Mouse (Mus musculus) WW6 (cell line): ENCODE results near the gene Pogk.

Experiments
- DNase-seq: peaks from one replicate; pipeline ENCODE4 v3.0.0-alpha.2; 2013; ENCODE audit warnings: low read depth, low spot score

Pogk gene

DNA sequence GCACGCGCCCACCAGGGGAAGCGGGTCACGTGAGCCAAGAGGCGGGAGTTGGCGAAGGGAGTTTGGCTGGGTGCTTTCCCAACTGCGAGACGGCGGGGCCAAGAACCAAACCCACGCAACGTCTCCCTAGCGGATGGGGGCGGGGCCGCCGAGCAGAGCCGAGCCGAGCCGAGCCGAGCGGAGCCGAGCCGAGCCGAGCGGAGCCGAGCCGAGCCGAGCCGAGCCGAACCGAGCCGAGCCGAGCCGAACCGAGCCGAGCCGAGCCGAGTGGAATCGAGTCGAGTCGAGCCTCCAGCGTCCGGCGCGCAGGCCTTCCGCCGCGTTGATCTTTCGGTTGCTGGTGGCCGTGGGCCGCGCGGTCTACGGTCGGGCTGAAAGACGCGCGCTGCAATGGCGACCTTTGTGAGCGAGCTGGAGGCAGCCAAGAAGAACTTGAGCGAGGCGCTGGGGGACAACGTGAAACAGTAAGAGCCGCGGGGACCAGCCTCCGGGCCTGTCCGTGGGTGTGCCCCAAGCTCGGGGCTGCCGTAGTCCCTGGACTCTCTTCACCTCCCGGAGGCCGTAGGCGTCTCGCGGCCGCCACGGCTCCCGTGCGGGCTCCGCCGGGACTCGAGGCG is 30.5 kb downstream of the Pogk start, which contains the start of gene Tada1:
Tada1 (plus strand) TSS at position 85 of the 617 bp plus-strand sequence.
- DNase-seq, result peak; percentile 58

DNA sequence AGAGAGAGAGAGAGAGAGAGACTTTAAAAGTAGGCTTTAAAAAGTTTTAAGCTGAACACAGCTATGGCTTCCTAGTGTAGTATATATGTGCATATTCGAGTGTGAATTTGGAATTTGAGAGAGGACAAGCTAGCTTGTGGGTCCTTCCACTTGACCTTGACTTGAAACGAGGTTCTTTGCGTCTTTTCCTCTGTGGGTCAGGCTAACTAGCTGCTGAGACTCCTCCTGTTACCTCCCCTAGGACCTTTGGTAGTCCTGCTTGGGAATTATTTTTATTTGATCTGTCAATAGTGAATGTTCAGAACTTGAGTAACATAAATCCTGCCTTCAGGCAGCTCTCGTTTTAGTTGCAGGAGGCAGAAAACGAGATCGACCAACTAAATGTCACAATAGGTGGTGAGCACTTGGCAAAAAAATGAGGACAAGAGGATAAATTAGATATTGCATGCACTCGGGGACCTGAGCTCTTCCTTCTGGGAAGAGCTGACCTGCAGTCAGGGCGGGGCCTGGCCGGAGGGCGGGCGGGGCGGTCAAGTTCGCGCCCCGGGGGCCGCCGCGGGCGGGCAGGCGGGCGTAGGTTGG is 31.1 kb downstream of the Pogk start:
- DNase-seq, result no peak

DNA sequence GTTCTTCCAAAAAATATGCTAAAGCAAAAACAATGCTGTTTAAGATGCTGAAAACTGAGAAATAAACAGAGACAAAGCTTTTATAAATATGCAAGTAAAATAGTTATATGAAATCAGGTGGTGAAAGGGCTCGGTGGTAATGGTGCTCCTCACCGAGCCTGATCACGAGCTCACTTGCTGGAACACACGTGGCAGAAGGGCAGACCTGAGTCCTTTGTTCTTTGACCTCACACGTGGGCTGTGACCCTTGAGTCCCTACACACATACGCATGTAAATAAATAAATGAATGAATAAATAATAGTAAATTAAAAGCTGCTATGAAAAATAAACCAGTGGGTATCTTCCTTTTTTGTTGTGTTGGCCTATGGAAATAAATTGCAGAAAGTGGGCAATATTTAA is 32.5 kb downstream of the Pogk start:
- DNase-seq, result no peak

DNA sequence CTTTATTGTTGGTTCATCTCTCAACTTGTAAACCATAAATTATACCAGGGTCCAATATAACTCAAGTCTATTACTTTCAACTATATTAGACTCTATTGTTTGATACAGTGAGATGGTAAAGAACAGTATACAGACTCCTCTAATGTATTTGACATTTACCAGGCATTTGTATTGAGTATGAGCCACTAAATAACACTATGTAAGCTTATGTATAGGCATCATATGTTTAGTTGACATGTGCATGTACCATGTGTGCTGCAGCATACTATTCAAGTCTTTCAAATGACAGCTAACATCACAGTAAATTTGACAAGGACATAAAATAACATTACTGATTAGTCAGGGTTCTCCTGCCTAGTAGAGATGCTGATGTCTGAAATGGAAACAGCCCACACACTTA is 46.5 kb downstream of the Pogk start:
- DNase-seq, result no peak

DNA sequence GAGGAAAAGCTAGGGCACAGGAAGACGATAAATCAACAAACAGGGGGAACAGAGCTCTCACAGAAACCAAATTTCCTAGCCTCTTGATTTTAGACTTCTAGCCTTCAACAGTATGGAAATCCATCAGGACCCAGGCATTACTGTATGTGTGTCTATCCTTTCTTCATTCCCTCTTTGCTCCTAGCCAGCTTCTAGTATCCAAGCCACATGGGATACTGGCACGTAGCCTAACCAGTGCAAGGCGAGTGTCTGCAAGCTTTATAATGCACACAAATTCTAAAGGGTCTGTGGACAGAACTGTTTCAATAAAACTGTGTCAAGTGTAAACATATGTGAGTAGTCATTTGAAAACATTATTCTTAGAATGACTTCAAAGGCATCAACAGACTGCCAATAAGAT is 47.0 kb downstream of the Pogk start:
- no peak for DNase-seq

DNA sequence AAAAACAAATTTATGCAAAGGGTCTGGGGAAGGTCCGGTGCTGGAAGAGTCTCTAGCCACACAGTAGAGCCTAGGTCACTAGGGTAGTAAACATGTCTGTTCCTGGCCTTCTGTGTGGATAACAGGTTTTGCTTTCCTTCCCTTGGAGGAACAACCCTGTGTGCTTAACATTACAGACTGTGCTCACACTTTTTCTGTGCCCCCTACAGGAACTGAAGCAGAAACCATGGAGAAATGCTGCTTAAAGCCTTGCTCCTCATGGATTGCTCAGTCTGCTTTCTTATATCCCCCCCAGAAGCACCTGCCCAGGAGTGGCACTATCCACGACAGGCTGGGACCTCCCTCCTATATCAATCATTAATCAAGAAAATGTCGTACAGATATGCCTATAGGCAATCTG is 47.8 kb downstream of the Pogk start:
- DNase-seq, result no peak

DNA sequence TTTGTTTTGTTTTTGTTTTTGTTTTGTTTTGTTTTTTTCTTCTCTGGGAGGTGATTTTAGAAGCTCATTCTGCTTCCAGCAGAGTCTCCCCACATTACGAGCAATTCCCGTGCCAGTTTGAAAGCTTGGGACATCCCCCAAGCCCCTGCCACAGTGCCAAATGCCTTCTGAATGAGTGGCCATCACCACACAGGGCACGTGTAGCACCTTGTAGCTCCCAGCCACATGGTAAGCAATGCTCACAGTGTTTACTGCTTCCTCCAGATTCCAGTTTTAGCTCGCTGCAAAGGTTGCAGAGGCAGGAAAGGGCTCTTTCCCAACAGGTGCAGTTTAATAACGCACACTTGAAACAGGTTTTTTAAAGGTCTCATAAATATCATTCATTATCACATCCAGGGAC is 48.8 kb downstream of the Pogk start:
- no peak for DNase-seq

DNA sequence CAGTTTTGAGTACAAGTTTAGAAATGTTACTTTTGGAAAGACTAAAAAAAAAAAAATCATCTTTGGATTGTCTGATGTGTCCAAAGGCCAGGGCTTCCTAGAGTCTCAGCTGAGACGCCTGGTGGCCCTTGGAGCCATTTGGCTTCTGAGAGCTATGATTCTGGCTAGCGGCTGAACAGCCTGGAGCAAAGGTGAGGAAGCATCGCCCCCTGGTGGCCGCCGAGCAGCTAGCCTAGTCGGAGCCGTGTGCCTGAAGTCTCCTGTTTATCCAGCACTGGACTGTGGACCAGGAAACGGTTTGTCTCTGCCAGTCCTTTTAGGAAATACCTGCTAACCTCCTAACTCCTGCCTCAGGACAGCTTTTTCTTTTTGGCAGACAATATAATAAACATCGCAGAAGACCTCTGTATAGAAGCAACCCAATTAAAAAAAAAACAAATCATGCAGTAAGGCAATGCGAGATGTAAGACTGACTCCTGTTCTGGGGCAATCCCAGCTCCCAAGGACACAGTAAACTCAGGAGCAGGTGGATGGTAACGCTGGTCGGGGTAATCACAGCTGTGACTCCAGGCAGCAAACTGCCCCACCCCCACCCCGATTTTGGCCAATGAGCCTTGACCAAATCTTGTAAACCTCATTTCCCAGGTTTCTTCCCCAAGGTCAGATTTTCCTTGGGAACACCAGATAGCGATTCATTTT is 49.4 kb downstream of the Pogk start:
- peak; percentile 36 for DNase-seq

DNA sequence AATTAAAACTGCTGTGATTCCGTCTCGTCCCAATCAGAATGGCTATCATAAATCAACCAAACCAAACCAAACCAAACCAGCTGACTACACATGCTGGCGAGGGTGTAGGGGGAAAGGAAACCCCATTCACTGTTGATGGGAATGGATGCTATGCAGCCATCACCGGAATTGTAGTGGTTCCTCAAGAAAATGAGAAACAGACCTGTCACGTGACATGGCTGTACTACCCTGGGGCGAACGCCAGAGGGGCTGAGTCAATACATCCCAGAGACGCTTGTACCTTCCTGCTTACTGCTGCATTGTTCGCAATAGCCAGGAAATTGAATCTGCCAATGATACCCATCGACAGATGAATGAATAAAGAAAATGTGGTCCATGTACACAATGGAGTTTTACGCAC is 59.9 kb downstream of the Pogk start:
- DNase-seq, result no peak

DNA sequence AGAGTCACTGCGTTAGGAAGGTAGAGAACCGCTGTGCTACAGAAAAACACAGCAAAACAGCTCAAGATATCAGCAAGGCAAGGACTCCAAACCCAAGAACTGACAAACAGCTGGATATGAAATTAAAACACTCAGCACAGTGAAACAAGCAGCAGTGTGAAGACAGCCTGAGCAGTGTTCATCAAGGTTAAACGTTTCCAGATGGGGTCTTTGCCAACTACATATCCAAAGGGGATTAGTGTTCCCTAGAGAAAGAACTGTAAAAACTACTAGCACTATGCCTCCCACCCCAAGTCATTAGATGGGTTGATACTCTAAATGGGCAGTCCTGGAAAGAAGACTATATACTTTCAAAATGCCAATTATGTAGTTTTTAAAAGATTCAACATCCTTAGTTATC is 60.3 kb downstream of the Pogk start:
- no peak for DNase-seq

DNA sequence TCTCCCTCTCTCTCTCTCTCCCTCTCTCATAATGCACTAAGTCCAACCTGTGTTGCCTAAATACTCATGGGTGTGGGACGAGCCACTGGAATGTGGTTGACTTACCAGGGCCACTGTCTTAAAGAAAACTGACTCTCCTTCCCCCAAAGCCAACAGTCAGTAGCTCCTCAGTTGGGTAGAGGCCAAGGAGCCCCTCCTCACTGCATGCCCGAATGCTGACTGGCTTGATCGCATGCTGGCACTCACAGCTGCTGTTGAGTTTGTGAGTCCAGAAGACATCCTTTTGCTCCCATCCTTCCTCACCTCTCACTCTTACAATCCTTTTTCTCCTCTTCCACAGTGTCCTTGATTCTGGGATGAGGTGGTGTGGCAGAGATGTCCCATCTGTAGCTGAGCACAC is 62.8 kb downstream of the Pogk start:
- no peak for DNase-seq

DNA sequence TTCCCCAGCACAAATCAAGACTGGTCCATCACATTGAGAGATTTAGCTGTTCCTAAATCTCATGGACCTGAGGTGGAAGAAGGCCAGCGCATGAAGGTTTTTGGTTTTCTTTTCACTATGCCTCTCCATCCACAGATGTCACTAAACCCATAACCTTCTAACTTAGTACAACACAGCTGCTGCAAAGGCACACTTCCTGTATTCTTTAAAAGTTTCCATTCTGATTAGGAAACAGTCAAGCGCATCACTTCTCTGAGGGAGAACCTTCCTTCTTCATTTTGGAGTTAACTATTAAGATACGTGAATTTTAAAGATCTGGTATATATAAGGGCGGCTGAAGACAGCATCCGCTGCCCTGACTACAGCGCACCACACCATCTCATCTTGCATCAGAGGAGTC is 64.1 kb downstream of the Pogk start:
- DNase-seq, result no peak

DNA sequence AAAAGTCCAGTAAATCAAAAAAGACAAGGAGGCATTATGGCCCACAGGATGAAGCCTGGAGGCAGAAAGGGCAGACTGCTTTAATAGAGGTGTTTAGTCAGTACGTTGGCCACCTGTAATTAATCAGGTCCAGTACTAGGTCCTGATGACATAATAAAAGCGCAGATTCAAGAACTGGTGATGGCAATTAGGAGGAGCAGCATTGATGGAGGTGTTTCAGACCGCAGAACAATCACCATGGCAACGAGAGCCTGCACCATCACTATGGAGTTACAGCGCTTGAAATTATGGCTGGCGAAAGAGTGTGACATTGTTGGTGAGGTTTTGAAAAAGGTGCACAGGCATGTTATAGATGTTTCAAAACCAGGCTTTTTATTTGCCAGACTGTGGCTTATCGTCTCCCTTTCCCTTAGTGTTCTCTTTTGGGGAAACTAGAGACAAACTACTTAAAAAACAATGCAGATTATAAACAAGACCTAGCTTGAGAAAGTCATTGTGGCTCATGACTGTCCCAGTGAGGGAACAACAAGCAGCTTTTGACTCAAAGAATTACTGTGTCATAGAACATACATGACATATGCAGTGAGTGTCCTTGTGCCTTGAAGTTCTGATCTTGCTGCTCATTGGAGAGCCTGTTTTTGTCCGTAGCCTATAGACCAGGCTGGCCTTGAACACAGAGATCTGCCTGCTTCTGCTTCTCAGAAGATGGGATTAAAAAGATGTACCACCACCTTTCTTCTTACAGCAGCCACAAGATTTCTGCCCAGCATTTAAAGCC is 65.2 kb downstream of the Pogk start:
- no peak for DNase-seq

DNA sequence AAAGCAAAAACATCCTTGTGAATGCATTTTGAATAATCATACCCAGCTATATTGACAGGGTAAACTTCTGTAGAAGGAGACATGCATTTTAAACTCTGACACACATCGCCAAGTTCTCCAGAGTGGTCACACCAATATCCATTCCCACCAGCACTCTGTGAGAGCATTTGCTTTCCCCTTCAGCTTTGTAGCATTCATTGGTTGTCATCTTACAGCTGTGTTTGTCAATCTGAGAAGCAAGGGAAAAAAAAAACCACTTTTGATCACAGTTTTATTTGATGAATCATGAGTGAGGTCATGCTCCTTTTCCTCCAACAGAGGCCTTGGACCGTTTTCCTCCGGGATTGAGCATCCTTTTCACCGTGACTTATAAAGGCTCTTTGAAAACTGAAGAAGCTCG is 66.1 kb downstream of the Pogk start:
- DNase-seq, result no peak

DNA sequence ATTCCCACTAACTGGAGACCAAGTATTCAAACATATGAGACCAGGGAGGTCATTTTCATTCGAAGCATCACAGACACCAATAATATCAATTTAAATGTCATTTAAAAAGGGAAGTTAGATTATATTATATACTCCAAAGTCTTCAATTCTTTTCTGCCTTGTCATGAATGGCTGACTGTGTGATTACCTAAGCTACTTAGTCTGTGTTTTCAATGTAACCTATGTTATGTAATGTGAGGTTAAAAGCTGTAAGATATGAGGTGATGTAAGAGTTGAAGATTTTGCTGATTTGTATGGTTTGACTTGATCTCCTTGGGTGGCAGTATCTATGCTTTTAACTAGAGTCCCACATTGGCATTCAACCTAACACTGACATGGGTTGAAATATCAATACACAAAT is 67.1 kb downstream of the Pogk start:
- DNase-seq, result no peak

DNA sequence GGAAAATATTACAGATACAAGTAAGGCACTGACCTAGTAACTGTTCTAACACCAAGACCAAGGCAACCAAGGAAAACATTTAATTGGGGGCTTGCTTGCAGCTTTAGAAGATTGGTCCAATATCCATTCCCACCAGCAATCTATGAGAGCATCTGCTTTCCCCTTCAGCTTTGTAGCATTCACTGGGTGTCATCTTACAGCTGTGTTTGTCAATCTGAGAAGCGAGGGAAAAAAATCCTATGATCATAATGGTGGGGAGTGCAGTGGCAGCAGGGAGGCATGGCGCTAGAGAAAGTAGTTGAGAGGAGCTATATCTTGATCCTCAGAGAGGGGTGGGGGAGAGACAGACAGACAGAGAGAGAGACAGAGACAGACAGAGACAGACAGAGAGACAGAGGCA is 67.6 kb downstream of the Pogk start:
- no peak for DNase-seq

DNA sequence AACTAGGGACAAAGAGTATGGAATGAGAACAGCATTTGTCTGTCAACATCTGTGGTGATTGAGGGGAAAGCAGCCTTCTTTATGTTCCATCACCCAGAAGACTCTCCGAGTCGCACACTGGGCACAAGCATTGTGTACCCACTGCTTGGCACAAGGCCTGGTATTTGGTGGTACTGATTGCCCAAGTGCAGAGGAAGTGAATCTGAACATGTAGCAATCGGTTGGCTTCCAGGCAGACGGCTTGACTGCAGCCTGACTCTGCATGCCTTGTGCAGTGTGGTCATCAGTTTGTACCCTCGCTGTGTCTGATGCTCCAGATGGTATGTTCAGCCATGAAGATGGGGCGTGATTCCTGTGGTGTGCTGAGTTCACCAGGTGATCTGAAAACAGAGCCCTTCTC is 70.6 kb downstream of the Pogk start:
- DNase-seq, result no peak
